Mouse (Mus musculus): ENCODE measurements at regions not wholly inside any gene's neighbourhood (a gene's known extent, or its start where the extent isn't known, plus 50 kb on each side); places are given as distances from the start of the nearest gene placed in this dataset.

- Histone ChIP-seq H3K9ac (replicated peaks; ENCODE audit: low read depth, low read length) (no peak overlapping the region), H3K4me3 (ENCODE audit: low read depth, low read length) (no peak overlapping the region), H3K4me2 (replicated peaks; ENCODE audit: low read depth, low read length) (no peak overlapping the region), H3K4me1 (ENCODE audit: control insufficient read depth, insufficient read depth, low read length) (no peaks in the 10 kb centered on the region), H3K27me3 (ENCODE audit: control insufficient read depth, insufficient read depth, low read length) (no peaks in the 10 kb centered on the region), H3K36me3 (ENCODE audit: control insufficient read depth, insufficient read depth, low read length) (no peaks in the 10 kb centered on the region), H3K9me3 (ENCODE audit: control insufficient read depth, low read depth, low read length) (no peaks in the 10 kb centered on the region), H3K27ac (ENCODE audit: low read length) (no peak overlapping the region)
- WGBS, result 85% methylated on average over 4 of the region's 4 CpGs
- ATAC-seq (ENCODE audit: insufficient number of reproducible peaks, insufficient read depth, low FRiP score, low read depth), result no peak
Observed at GRCm38 (mm10) chr12:46418990-46419389, 399.7 kb downstream of the Nova1 start.

DNA sequence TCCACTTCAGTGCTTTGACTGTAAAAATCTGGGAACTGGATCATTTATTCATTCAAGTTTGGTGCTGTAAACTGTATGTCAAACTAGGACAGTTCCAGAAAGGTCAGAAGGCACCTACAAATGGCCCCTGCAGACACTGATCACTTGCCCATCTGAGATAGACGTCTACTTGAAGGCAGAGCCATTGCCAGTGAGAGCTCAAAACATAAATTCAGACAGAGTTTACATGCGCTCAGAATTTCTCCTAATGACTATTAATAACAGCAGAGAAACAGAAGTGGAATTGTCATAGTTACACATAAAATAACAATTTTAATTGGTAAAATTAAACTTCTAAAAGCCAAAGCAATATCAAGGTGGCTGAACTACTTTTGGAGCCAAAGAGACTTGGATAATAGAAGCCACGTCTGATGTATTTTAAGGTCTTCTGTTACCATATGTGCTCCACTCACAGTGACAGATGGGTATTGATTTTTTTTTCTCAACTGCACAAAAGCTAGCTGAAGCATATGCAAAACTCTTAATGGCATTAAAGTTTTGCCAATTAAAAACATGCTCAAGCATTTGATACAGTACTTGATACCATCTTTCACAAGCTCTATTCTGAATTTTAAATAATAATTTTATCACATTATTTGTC is 401.8 kb downstream of the Nova1 start:
- H3K4me1 ChIP-seq (ENCODE audit: control insufficient read depth, insufficient read depth, low read length), result no peaks in the 10 kb centered on the region
- H3K27ac ChIP-seq (ENCODE audit: low read length), result no peak overlapping the region
- H3K27me3 ChIP-seq (ENCODE audit: control insufficient read depth, insufficient read depth, low read length), result no peaks in the 10 kb centered on the region
- WGBS, result 64% methylated on average over 3 of the region's 3 CpGs
- ATAC-seq (ENCODE audit: insufficient number of reproducible peaks, insufficient read depth, low FRiP score, low read depth), result no peak
- H3K4me2 ChIP-seq (replicated peaks; ENCODE audit: low read depth, low read length), result no peak overlapping the region
- no peak overlapping the region for H3K9ac ChIP-seq (replicated peaks; ENCODE audit: low read depth, low read length)
- H3K4me3 ChIP-seq (ENCODE audit: low read depth, low read length), result no peak overlapping the region
- H3K9me3 ChIP-seq (ENCODE audit: control insufficient read depth, low read depth, low read length), result no peaks in the 10 kb centered on the region
- H3K36me3 ChIP-seq (ENCODE audit: control insufficient read depth, insufficient read depth, low read length), result no peaks in the 10 kb centered on the region

DNA sequence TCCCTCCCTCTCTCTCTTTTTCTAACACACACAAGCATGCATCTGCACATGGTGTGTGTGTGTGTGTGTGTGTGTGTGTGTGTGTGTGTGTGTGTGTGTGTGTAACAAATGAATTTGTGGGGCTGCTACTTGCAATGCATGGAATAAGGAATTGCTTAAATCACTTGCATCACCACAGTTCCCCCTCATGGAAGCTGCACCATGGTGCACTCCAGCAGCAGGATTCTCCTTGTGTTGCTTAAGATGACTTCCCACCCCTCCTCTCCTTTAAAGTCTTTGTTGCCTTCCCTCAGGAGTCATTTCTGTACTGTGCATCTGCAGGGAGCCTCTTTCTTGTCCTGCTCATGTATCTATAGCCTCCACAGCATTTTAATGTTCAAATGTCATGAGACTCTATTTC is 402.5 kb downstream of the Nova1 start:
- no peak overlapping the region for H3K4me2 ChIP-seq (replicated peaks; ENCODE audit: low read depth, low read length)
- H3K4me3 ChIP-seq (ENCODE audit: low read depth, low read length), result no peak overlapping the region
- no peaks in the 10 kb centered on the region for H3K36me3 ChIP-seq (ENCODE audit: control insufficient read depth, insufficient read depth, low read length)
- H3K27me3 ChIP-seq (ENCODE audit: control insufficient read depth, insufficient read depth, low read length), result no peaks in the 10 kb centered on the region
- no peak overlapping the region for H3K9ac ChIP-seq (replicated peaks; ENCODE audit: low read depth, low read length)
- no peak overlapping the region for H3K27ac ChIP-seq (ENCODE audit: low read length)
- ATAC-seq (ENCODE audit: insufficient number of reproducible peaks, insufficient read depth, low FRiP score, low read depth), result no peak
- H3K9me3 ChIP-seq (ENCODE audit: control insufficient read depth, low read depth, low read length), result no peaks in the 10 kb centered on the region
- no peaks in the 10 kb centered on the region for H3K4me1 ChIP-seq (ENCODE audit: control insufficient read depth, insufficient read depth, low read length)

DNA sequence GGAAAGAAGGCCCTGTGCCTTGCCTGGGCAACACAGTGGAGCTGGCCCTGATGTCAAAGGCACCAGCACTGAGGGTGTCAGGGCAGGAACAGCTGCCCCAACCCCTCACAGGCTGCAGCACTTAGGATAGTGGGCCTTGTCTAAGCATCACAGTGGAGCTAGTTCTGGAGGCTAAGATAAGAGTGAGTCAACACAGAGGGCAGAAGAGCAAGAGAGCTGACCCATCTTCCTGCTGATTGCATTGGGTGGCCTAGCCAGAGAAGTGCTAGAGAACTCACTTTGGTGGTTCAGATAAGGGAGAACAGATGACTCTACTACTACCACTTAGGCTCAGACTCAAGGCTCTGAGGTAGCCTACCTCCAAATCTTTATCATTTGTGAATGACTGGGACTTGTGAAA is 413.1 kb downstream of the Nova1 start:
- no peak for ATAC-seq (ENCODE audit: insufficient number of reproducible peaks, insufficient read depth, low FRiP score, low read depth)
- no peak overlapping the region for H3K9ac ChIP-seq (replicated peaks; ENCODE audit: low read depth, low read length)
- H3K4me3 ChIP-seq (ENCODE audit: low read depth, low read length), result no peak overlapping the region
- no peaks in the 10 kb centered on the region for H3K36me3 ChIP-seq (ENCODE audit: control insufficient read depth, insufficient read depth, low read length)
- no peak overlapping the region for H3K27ac ChIP-seq (ENCODE audit: low read length)
- H3K4me1 ChIP-seq (ENCODE audit: control insufficient read depth, insufficient read depth, low read length), result no peaks in the 10 kb centered on the region
- H3K4me2 ChIP-seq (replicated peaks; ENCODE audit: low read depth, low read length), result no peak overlapping the region
- no peaks in the 10 kb centered on the region for H3K9me3 ChIP-seq (ENCODE audit: control insufficient read depth, low read depth, low read length)
- H3K27me3 ChIP-seq (ENCODE audit: control insufficient read depth, insufficient read depth, low read length), result no peaks in the 10 kb centered on the region

DNA sequence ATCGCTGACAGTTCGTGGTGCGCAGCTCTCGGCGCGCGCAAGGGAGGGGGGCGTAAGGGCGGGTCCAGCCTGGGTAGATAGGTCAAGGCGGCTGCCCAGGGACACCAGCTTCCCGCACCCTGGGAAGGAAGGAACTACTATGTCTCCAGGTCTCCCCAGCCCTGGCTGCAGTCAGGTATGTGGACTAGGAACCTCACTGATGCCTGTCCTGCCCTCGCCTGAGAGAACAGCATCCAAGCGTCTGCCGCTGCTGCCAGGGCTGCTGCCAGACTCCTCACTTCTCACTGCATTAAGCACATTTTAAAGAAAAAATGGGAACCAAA is 419.1 kb downstream of the Nova1 start:
- Histone ChIP-seq H3K4me2 (replicated peaks; ENCODE audit: low read depth, low read length) (peak overlapping the region; percentile 82), H3K36me3 (ENCODE audit: control insufficient read depth, insufficient read depth, low read length) (no peaks in the 10 kb centered on the region), H3K9me3 (ENCODE audit: control insufficient read depth, low read depth, low read length) (no peaks in the 10 kb centered on the region), H3K4me3 (ENCODE audit: low read depth, low read length) (peak overlapping the region; percentile 45), H3K4me1 (ENCODE audit: control insufficient read depth, insufficient read depth, low read length) (no peaks in the 10 kb centered on the region), H3K27me3 (ENCODE audit: control insufficient read depth, insufficient read depth, low read length) (no peaks in the 10 kb centered on the region), H3K9ac (replicated peaks; ENCODE audit: low read depth, low read length) (0 out of 2 replicates have a peak overlapping the region, but pooled peaks have one; percentile 4), H3K27ac (ENCODE audit: low read length) (no peak overlapping the region)
- WGBS, result 2% methylated on average over 14 of the region's 14 CpGs
- peak; percentile 63; the same call in 1 of the 2 replicates for ATAC-seq (ENCODE audit: insufficient number of reproducible peaks, insufficient read depth, low FRiP score, low read depth)

DNA sequence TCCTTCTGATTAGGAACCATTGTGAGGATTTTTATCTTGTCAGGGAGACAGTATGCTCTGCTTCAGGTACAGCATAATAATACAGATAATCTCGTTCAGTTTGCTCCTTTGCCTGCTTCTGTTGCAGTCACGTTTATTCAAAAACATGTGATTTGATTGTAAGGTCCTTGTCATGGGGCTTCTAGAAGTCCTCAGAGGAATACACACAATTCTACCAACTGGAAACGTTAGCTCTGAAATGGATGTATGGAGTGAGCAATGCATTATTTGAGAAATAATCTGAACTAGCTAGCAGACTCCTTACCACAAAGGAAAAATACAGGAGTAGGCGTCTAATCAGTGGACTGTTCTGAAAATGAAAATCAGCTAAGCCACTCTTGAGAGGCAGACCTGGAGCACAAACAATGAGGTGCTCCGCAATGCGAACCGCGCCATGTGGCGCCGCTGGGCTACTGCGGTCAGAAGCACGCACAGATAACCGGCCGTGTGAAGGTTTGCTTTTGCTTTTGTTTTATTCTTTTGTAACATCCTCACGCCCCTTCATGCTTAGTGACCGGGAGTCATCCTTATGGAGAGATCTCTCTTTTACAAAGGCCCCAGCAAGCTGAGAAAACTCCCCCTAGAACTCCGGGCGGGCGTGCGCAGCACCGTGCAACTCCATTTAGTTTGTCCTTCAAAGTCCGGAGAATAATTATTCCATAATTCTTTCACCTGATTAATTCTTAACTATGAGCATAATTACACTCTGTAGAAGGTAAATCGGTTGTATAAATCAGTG is 419.7 kb downstream of the Nova1 start:
- 0 out of 2 replicates have a peak, but pooled peaks have one; percentile 18 for ATAC-seq (ENCODE audit: insufficient number of reproducible peaks, insufficient read depth, low FRiP score, low read depth)
- Histone ChIP-seq H3K4me3 (ENCODE audit: low read depth, low read length) (peak overlapping the region; percentile 45), H3K4me2 (replicated peaks; ENCODE audit: low read depth, low read length) (peak overlapping the region; percentile 82), H3K9me3 (ENCODE audit: control insufficient read depth, low read depth, low read length) (no peaks in the 10 kb centered on the region), H3K4me1 (ENCODE audit: control insufficient read depth, insufficient read depth, low read length) (no peaks in the 10 kb centered on the region), H3K27ac (ENCODE audit: low read length) (no peak overlapping the region), H3K36me3 (ENCODE audit: control insufficient read depth, insufficient read depth, low read length) (no peaks in the 10 kb centered on the region), H3K9ac (replicated peaks; ENCODE audit: low read depth, low read length) (0 out of 2 replicates have a peak overlapping the region, but pooled peaks have one; percentile 4), H3K27me3 (ENCODE audit: control insufficient read depth, insufficient read depth, low read length) (no peaks in the 10 kb centered on the region)
- 5% methylated on average over 23 of the region's 23 CpGs for WGBS

DNA sequence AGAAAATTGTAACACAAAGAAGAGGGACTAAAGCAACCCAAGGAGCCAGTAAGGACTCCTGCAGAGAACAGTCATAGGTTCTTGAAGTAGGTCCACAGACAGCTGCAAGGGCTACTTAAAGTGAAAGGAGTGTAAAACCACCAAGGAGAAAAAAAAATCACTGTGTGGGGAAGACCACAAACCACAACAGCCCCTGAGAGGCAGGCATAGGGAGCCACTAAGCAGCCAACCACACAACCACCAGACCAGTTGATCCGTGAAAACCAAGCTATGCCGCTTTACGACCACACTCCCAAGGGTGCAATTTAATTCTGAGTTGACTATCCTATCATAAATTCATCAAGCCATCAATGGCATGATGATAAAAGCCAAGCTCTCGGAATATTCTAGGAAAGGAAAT is 423.5 kb downstream of the Nova1 start:
- no peak overlapping the region for H3K27ac ChIP-seq (ENCODE audit: low read length)
- no peak overlapping the region for H3K4me3 ChIP-seq (ENCODE audit: low read depth, low read length)
- H3K4me2 ChIP-seq (replicated peaks; ENCODE audit: low read depth, low read length), result no peak overlapping the region
- WGBS, result 77% methylated on average over 4 of the region's 4 CpGs
- no peak for ATAC-seq (ENCODE audit: insufficient number of reproducible peaks, insufficient read depth, low FRiP score, low read depth)
- no peaks in the 10 kb centered on the region for H3K27me3 ChIP-seq (ENCODE audit: control insufficient read depth, insufficient read depth, low read length)
- H3K9ac ChIP-seq (replicated peaks; ENCODE audit: low read depth, low read length), result no peak overlapping the region
- no peaks in the 10 kb centered on the region for H3K36me3 ChIP-seq (ENCODE audit: control insufficient read depth, insufficient read depth, low read length)
- no peaks in the 10 kb centered on the region for H3K4me1 ChIP-seq (ENCODE audit: control insufficient read depth, insufficient read depth, low read length)
- no peaks in the 10 kb centered on the region for H3K9me3 ChIP-seq (ENCODE audit: control insufficient read depth, low read depth, low read length)

DNA sequence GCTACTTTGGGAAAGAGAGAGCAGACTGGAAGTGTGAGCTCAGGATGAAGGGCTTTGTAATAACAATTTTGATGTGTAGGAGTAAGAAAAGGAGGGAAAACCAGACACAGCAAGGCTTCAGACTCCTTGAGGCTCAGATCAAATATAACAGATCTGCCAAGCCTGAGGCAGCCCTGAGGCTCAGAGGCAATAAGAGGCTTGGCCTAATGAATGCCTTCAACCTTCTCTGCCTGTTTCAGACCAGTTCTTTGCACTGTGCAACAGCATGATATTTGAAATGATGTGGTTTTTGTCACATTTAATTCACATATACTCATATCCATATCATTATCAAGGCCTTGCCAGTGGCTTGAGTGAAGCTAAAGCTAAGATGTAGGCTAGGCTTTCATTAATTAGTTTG is 425.0 kb downstream of the Nova1 start:
- H3K4me1 ChIP-seq (ENCODE audit: control insufficient read depth, insufficient read depth, low read length), result no peaks in the 10 kb centered on the region
- no peak overlapping the region for H3K4me3 ChIP-seq (ENCODE audit: low read depth, low read length)
- no peak overlapping the region for H3K4me2 ChIP-seq (replicated peaks; ENCODE audit: low read depth, low read length)
- H3K36me3 ChIP-seq (ENCODE audit: control insufficient read depth, insufficient read depth, low read length), result no peaks in the 10 kb centered on the region
- H3K27ac ChIP-seq (ENCODE audit: low read length), result no peak overlapping the region
- no peak overlapping the region for H3K9ac ChIP-seq (replicated peaks; ENCODE audit: low read depth, low read length)
- no peaks in the 10 kb centered on the region for H3K27me3 ChIP-seq (ENCODE audit: control insufficient read depth, insufficient read depth, low read length)
- no peak for ATAC-seq (ENCODE audit: insufficient number of reproducible peaks, insufficient read depth, low FRiP score, low read depth)
- H3K9me3 ChIP-seq (ENCODE audit: control insufficient read depth, low read depth, low read length), result no peaks in the 10 kb centered on the region

GRCm38 (mm10) chr12:46378914-46379313 is 439.8 kb downstream of the Nova1 start:
- H3K9me3 ChIP-seq (ENCODE audit: control insufficient read depth, low read depth, low read length), result no peaks in the 10 kb centered on the region
- H3K36me3 ChIP-seq (ENCODE audit: control insufficient read depth, insufficient read depth, low read length), result no peaks in the 10 kb centered on the region
- no peaks in the 10 kb centered on the region for H3K27me3 ChIP-seq (ENCODE audit: control insufficient read depth, insufficient read depth, low read length)
- H3K27ac ChIP-seq (ENCODE audit: low read length), result no peak overlapping the region
- no peak for ATAC-seq (ENCODE audit: insufficient number of reproducible peaks, insufficient read depth, low FRiP score, low read depth)
- no peak overlapping the region for H3K4me3 ChIP-seq (ENCODE audit: low read depth, low read length)
- no peak overlapping the region for H3K9ac ChIP-seq (replicated peaks; ENCODE audit: low read depth, low read length)
- H3K4me2 ChIP-seq (replicated peaks; ENCODE audit: low read depth, low read length), result no peak overlapping the region
- H3K4me1 ChIP-seq (ENCODE audit: control insufficient read depth, insufficient read depth, low read length), result no peaks in the 10 kb centered on the region
